Mouse (Mus musculus) E14TG2a.4 (cell line): ENCODE data around the gene Oas1h.
A peak's percentile ranks its signal among the peaks of the same experiment; 100 is the strongest.
"Not testable (repeated sequence)": the region's sequence is repeated elsewhere in the genome, so short reads cannot be mapped to it uniquely, and the experiment has no call there.

Experiments
- CTCF ChIP-seq: conservative IDR thresholded peaks from 2 replicates; pipeline ENCODE4 v1.5.1; 2014; ENCODE audit warnings: low read length
- NANOG ChIP-seq: IDR thresholded peaks from 2 replicates; pipeline ENCODE4 v1.6.1; 2014; ENCODE audit warnings: borderline replicate concordance, low read length, mixed read lengths
- POU5F1 ChIP-seq: IDR thresholded peaks from 2 replicates; pipeline ENCODE4 v1.6.1; 2014; ENCODE audit warnings: low read length, borderline replicate concordance

DNA sequence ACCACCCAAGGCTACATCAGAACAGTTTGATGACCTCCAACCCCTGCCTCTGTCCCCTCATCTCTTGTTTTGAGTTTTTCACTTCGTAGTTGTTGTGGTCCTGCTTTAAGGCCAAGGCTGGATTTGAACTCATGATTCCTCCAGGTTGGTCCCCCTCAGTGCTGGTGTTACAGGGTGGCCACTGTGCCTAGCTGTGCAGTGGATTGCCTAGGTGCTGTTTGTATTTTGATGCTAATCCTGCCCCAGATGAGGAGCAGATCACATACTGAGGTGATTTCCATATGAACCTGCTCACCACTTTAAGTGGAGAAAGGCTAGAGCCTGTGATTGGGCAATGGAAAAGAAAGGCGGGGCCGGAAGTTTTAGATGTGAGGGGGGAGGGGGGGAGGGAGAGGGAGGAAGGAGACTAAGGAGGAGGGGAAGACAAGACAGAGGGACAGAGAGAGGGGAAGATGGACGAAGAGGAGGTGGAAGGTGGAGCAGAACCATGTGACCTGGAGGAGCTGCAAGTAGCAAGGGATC lies 27.1 kb downstream of the Oas1h start:
- TF ChIP-seq CTCF, POU5F1: not testable (repeated sequence)
- peak; percentile 92 for TF ChIP-seq NANOG
